Mouse (Mus musculus) MN1 (cell line): ENCODE measurements around the gene Pla2r1.
A peak's percentile ranks its signal among the peaks of the same experiment; 100 is the strongest.

Source experiments
- DNase-seq: peaks from one replicate; pipeline ENCODE4 v3.0.0-alpha.2; 2016; ENCODE audit warnings: low spot score

Gene Pla2r1

DNA sequence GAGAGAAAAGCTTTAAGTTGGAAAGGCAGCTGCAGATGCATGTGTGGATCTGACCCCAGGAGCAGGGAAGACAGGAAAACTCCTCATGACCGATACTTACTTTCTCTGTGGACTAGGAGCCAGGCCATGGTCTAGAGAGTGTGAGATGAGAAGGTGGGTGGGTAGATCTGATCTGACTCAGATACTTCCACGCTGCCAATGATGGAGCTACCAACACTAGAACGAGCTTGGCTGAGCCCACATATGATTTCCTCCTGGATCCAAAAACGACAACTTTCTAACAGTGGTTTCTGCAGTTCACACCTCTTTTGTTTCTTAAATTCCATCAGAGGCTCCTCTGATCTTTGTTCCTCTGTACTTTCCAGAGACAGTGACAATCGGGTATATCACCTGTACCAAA lies 151.4 kb downstream of the Pla2r1 start:
- DNase-seq, result no peak

DNA sequence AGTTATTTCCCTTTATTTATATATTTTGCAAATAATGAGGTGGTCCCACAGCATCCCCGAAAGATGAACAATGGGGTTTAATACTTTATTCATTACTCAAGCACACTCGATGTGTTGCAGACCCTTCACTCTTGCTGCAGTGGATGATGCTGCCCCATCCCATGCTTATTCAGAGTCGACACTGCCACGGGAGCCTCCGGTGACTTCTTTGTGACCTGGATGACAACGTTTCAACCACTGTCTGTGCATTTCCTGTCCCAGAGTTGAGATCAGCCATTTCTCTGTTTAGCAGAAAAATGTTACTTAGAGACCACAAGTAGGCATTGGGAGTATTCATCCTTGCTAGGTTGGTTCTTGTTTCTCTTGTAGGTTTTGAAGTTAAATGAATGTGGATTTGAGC lies 159.3 kb downstream of the Pla2r1 start:
- DNase-seq, result no peak

DNA sequence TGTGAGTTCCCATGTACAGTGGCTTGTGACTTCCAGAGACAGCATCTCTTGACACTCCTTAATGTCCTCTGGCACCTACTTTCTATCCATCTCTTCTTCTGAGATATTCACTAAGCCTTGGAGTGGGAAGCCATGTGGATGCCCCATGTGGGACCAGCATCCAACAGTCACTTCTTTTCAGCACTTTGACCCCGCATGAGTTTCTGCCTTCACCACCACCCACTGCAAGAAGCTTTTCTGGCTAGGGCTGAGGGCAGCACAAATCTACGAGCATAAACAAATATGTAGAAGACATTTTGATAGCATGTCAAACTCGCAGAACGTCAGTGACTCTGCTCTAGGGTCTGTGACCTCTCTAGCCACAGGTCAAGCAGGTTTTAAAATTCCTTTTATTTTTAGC lies 160.8 kb downstream of the Pla2r1 start:
- DNase-seq, result no peak

DNA sequence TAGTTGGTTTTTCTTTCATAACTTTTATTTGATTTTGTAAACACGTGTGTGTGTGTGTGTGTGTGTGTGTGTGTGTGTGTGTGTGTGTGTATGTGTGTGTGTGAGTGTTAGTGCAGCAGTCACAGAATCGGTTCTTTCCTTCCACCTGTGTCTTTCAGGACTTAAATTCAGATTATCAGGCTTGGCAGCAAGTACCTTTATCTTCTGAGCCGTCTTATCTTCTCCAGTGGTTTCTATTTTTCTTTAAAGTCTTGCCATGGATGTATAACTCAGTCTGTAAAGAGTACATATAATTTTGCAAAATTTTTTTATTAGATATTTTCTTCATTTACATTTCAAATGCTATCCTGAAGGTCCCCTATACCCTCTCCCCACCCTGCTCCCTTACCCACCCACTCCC lies 165.7 kb downstream of the Pla2r1 start:
- DNase-seq, result no peak

DNA sequence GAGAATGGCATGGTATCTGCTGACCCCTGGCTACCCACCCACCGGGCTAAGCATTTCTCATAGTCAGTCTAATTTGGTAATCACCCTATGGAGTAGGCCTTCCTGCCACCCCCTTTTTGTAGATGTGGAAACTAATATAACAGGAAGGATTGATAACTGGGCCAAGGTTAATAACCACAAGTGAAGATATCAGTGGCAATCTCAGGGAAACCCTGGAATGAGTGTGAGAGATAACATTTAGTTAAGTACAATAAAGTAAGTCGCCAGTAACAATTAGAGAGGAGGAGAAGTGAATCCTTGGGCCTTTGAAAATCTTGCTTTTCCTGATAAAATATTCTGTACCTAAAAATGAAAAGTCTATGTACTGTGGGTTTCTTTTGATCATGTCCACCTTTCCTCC lies 166.3 kb downstream of the Pla2r1 start:
- DNase-seq, result no peak

DNA sequence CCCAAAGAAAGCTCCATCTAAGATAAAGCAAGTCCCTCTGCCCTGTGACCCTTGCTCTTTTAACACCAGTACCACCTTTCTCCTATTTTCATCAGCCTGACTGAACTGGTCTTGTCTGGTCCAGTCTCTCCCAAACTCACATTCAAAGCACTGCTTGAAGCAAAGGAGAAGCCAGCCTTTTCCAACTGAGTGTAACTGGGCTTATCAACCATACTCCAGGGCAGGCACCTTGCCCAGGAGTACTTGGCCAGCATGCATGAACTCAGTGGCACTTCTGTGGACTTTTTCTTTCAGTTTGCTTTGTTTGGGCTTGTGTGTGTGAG lies 168.4 kb downstream of the Pla2r1 start:
- no peak for DNase-seq

DNA sequence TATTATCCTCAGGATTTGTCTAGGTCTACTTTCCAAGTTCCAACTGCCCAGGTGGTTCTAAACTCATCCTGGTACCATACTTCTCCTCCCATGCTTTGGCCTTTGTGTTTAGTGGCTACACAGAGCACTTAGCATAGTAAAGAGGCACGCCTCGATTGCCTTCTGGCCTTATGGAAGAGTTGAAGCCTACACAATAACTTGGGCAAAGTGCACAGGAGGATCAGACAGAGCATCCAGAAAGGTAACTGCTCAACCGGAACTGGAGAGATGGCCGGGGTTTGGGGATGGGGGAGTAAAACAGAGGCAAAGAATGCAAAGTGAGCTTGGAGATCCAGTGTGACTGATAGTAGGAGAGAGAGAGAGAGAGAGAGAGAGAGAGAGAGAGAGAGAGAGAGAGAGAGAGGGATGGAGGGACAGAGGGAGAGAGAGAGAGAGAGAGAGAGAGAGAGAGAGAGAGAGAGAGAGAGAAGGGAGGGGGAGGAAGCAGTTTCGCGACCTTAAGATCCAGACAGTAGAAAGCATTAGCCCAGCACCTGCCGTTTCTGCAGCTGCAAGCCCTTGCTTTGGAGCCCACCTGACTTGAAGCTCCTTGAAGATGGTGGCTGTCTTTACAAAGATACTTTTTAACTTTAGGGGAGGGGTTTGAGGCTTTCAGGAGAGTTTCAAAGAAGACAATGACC lies 168.9 kb downstream of the Pla2r1 start:
- no peak for DNase-seq

DNA sequence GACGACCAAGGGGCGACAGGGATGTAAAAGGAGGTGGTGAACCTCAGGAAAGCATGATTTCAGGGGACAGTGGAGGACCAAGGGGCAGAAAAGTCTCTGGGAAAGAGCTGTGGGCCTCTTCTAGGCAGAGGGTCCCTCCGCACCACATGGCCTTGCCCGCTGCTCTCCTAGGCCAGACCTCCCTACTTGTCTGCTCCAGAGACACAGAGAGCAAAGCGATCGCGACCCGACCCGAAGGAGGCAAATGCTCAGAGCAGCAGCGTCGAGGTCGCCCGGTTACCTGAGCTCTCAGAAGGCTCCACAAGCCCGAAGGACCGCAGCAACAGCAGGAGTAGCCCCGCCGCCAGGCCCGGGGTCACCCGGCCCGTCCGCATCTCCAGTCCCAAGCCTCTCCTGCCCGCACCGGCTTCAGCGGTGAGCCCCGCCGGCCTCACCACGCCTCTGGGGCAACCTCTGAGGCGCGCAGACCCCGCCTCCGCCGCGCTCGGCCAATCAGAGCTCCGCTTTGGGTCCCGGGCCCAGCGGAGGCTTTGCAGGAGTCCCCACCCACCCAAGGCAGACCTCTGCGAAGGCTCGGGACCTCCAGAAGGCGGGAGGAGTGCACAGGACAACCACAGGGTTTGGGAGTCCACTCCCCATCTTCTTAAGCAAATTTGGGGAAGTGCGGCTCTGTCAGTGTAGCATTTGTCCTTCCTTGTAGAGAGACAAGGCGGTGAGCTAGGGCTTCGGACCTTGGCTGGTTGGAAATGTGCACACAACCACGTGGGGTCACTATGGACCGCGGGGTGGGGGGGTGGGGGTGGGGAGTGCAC lies 170.0 kb downstream of the Pla2r1 start, which contains the start of gene Ly75:
TSS of gene Ly75 (minus strand) at position 446 of the 812 bp plus-strand sequence.
- DNase-seq, result peak; percentile 94

DNA sequence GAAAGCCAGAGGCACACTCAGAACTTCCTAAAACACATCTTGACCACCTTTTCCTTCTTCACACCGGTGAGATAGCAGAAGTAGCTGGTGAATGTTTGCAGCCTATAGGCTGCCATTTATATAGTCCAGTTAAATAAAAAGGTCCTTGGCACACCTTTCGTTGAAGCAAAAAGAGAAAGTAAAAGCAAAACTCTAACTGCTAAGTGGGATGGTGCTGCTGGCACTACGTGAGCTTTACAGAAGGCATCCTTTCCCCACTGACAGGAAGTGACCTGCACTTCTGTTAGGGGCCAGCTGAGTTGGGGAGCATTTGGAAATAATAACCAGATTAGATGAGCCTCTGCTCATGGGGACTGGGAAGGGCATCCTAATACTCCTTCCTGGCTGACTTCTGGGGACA lies 170.8 kb downstream of the Pla2r1 start:
- peak; percentile 15 for DNase-seq

DNA sequence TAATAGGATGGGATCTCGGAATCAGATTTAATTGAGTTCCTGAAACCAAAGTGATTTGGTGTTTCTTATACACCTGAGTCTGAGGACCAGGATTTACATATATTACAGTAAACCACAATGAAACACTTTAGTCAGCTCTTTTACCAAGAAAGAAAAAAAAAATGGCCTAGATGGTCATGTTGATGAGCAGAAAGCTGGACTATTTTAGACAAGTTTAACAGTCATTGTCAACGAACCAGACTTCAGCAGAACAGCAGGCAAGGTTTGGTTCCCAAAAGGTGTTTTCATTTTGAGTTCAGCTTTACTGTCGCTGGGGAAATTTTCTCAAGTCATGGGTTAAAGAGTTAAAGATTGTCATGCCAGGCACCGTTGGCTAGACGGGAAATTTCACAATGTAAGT lies 175.8 kb downstream of the Pla2r1 start:
- DNase-seq, result no peak

DNA sequence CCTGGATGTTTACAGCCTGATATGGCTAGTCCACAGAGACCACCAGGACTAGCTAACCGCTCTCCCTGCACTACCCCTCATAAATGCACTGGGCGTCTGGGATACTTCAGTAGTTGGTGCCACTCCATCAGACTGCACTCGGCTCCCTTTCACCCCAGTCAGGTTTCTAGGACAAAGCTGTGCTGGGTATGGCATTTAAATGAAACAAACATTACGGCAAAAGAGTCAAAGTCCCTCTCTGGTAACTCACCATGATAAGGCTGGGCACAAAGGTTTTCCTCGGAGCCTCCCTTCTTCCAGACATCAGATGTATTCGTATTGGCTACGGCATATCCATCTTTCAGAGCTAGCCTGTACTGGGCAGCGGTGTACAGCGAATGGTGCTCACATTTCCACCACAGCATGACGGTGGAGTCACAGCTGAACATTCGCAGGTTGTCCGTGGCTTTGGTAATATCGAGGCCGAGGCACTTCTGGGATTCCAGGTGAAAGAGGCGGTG lies 177.4 kb downstream of the Pla2r1 start:
- DNase-seq, result no peak

DNA sequence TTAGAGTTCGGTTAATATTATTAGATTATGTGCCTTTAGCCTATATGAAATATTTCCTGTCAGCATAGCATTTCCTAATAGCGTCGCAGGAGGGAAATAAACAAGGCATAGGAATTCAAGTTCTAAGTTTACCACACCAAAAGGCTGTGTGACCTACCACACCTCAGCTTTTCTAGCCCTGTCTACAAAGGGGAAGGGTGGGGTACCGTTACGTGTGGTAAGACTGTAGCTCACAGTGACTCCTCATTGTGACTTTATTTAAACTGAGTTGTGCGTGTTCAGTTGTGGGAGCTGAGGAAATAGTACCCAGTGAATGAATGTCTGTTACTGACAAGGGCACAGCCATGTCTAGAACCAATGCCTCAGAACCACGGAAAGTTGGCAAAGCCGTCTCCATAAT lies 178.0 kb downstream of the Pla2r1 start:
- no peak for DNase-seq

DNA sequence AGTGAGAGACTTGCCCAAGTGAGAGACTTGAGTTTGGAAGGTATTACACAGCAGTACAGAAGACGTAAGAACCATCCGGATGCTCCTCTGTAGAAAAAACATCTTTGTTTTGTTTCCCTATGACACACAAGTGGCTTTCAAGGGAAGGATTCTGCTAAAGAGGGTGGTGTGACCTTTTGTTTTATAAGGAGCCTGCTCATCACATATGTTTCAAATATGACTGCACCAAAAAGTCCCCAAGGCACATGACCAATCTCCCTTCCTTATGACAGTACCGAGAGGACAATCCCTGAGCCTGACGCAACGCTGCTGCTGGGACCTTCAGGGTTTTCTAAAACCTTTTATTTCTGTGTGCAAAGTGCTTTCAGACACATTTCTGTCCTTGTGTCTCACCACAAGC lies 182.9 kb downstream of the Pla2r1 start:
- no peak for DNase-seq

DNA sequence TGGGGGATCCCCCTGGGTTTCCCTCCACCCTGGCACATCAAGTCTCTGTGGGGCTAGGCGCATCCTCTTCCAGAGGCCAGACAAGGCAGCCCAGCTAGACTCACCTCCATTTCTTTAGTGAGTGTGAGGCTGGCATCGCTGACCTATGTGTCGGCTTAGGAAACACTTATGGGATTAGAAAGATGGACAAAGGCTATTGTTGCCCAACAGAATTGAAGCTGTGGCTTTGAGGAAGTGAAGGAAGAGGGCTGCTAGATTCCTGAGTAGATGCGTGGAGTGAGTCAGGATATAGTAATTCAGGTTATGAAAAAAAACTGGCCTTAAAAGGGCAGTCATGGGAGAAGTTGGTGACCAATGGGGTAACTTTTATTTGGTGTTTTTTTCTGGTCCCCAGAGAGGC lies 183.7 kb downstream of the Pla2r1 start:
- no peak for DNase-seq

DNA sequence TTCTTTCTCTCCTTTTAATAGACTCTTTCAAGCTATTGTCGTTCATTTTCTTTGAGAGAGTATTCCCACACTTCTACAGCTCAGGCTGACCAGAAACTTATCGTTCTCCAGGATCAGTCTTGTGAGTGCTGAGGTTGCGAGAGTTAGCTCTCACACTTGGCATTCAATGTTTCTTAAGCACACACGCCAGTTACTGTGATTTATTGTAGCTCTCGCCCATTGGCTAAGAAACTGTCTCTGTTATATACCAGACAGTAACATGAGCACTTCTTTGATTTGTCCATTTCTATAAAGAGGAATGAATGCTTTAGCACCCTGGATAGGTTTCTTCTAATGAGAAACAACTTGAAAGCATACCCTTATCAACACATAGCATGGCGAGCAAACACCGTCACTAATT lies 185.2 kb downstream of the Pla2r1 start:
- no peak for DNase-seq
